Mouse (Mus musculus) lung, postnatal 0 days (tissue): ENCODE data around the gene Tbc1d9. TPM values are rescaled to one million over a fixed set of nuclear protein-coding genes. Genes with fewer than 3 reads are reported as not detected.

Source experiments
- ATAC-seq: fragments of 200-750 bp; cut with Nextera tagmentation; 2 replicates; pipeline ENCODE4 v1.8.0; 2017; ENCODE audit warnings: moderate library complexity
- DNase-seq: peaks from one replicate; pipeline ENCODE4 v3.0.0-alpha.2; 2016; ENCODE audit warnings: low spot score
- H3K27ac ChIP-seq: fragments of 300-500 bp; sonication (generic); 2 replicates; pipeline ENCODE4 v1.5.1; 2014; ENCODE audit warnings: antibody characterized with exemption, mild to moderate bottlenecking, low read length, mixed read lengths
- H3K27me3 ChIP-seq: fragments of 300-500 bp; sonication (generic); replicated peaks from 2 replicates; pipeline ENCODE4 v1.6.1; 2014; ENCODE audit warnings: low read length, mixed read lengths; ENCODE audit not compliant: insufficient read depth
- H3K36me3 ChIP-seq: fragments of 300-500 bp; sonication (generic); 2 replicates; pipeline ENCODE4 v1.6.1; 2014; ENCODE audit warnings: low read length, mixed read lengths; ENCODE audit not compliant: insufficient read depth
- H3K4me1 ChIP-seq: fragments of 300-500 bp; sonication (generic); 2 replicates; pipeline ENCODE4 v1.6.1; 2014; ENCODE audit warnings: antibody characterized with exemption, low read depth, low read length, mixed read lengths; ENCODE audit not compliant: insufficient read depth
- H3K4me2 ChIP-seq: fragments of 300-500 bp; sonication (generic); replicated peaks from 2 replicates; pipeline ENCODE4 v1.6.1; 2014; ENCODE audit warnings: low read depth, mild to moderate bottlenecking, low read length, moderate library complexity, mixed read lengths
- H3K4me3 ChIP-seq: fragments of 300-500 bp; sonication (generic); 2 replicates; pipeline ENCODE4 v1.5.1; 2014; ENCODE audit warnings: low read depth, low read length
- H3K9ac ChIP-seq: fragments of 300-500 bp; sonication (generic); replicated peaks from 2 replicates; pipeline ENCODE4 v1.6.1; 2014; ENCODE audit warnings: low read depth, mild to moderate bottlenecking
- H3K9me3 ChIP-seq: fragments of 300-500 bp; sonication (generic); 2 replicates; pipeline ENCODE4 v1.6.1; 2016; ENCODE audit warnings: low read length, mixed read lengths
- CTCF ChIP-seq: IDR thresholded peaks from 2 replicates; pipeline ENCODE4 v1.5.1; 2016; ENCODE audit warnings: antibody characterized with exemption, mild to moderate bottlenecking
- EP300 ChIP-seq: IDR thresholded peaks from 2 replicates; pipeline ENCODE4 v1.6.1; 2016; ENCODE audit warnings: antibody characterized with exemption, mild to moderate bottlenecking, control low read depth
- WGBS: fragments of 180-500 bp; shearing (Covaris S2); extraction: QIAGEN DNeasy Blood & Tissue Kit; methylation state at CpG from one replicate; pipeline ENCODE4 v1.1.7; 2014; 5-methylcytosine and 5-hydroxymethylcytosine counted together
- polyA plus RNA-seq: library from polyadenylated mRNA; unstranded; fragments of >200 nt; fragmentation: Nextera tagmentation; extraction: Ambion mirVana; gene quantifications from 2 replicates; pipeline ENCODE4 v1.2.1, GENCODE M21; 2015

The Tbc1d9 gene
- polyA plus RNA-seq, 1 experiment from 2014 or later = 1.8 TPM

GRCm38 (mm10) chr8:83186376-83186775 lies 21.2 kb downstream of the Tbc1d9 start:
- H3K4me3 ChIP-seq = no peak overlapping the region
- no peak overlapping the region for H3K27ac ChIP-seq
- H3K4me2 ChIP-seq = no peak overlapping the region
- peaks cover 11% of the 10 kb centered on the region for H3K4me1 ChIP-seq
- WGBS = 31% methylated on average over 6 of the region's 6 CpGs
- no peaks in the 10 kb centered on the region for H3K27me3 ChIP-seq
- peak; percentile 75 for ATAC-seq
- H3K9ac ChIP-seq = no peak overlapping the region
- DNase-seq = peak; percentile 57
- H3K9me3 ChIP-seq = no peaks in the 10 kb centered on the region
- TF ChIP-seq EP300 = no peak
- TF ChIP-seq CTCF = no peak
- no peaks in the 10 kb centered on the region for H3K36me3 ChIP-seq

GRCm38 (mm10) chr8:83187363-83187962 lies 22.3 kb downstream of the Tbc1d9 start:
- no peak overlapping the region for H3K4me2 ChIP-seq
- H3K27ac ChIP-seq = no peak overlapping the region
- H3K4me3 ChIP-seq = no peak overlapping the region
- H3K9ac ChIP-seq = no peak overlapping the region
- H3K36me3 ChIP-seq = no peaks in the 10 kb centered on the region
- 92% methylated on average over 10 of the region's 10 CpGs for WGBS
- no peaks in the 10 kb centered on the region for H3K27me3 ChIP-seq
- no peak for DNase-seq
- peaks cover 11% of the 10 kb centered on the region for H3K4me1 ChIP-seq
- H3K9me3 ChIP-seq = no peaks in the 10 kb centered on the region
- ATAC-seq = no peak
- TF ChIP-seq EP300 = no peak
- TF ChIP-seq CTCF = no peak

- no peak overlapping the region for H3K9ac ChIP-seq
- no peak overlapping the region for H3K27ac ChIP-seq
- H3K4me2 ChIP-seq = no peak overlapping the region
- ATAC-seq = no peak
- TF ChIP-seq EP300 (no peak), CTCF (no peak)
- no peaks in the 10 kb centered on the region for H3K27me3 ChIP-seq
- no peak for DNase-seq
- no peaks in the 10 kb centered on the region for H3K36me3 ChIP-seq
- 38% methylated on average over 4 of the region's 4 CpGs for WGBS
- no peaks in the 10 kb centered on the region for H3K4me1 ChIP-seq
- no peak overlapping the region for H3K4me3 ChIP-seq
- H3K9me3 ChIP-seq = no peaks in the 10 kb centered on the region
Measured at GRCm38 (mm10) chr8:83189538-83190095, 24.5 kb downstream of the Tbc1d9 start.

- WGBS = 77% methylated on average over 6 of the region's 6 CpGs
- Histone ChIP-seq H3K9ac (no peak overlapping the region), H3K4me2 (no peak overlapping the region), H3K9me3 (no peaks in the 10 kb centered on the region), H3K4me1 (peaks cover 3% of the 10 kb centered on the region; the same call in 1 of the 2 replicates), H3K36me3 (no peaks in the 10 kb centered on the region), H3K27me3 (no peaks in the 10 kb centered on the region), H3K4me3 (no peak overlapping the region), H3K27ac (no peak overlapping the region)
- TF ChIP-seq CTCF (no peak), EP300 (no peak)
- ATAC-seq = no peak
- no peak for DNase-seq
Measured at GRCm38 (mm10) chr8:83196088-83196487, 30.9 kb downstream of the Tbc1d9 start.

- Histone ChIP-seq H3K27ac (no peak overlapping the region), H3K9me3 (no peaks in the 10 kb centered on the region), H3K36me3 (no peaks in the 10 kb centered on the region), H3K4me1 (peaks cover 3% of the 10 kb centered on the region; the same call in 1 of the 2 replicates), H3K4me3 (no peak overlapping the region), H3K9ac (no peak overlapping the region), H3K27me3 (no peaks in the 10 kb centered on the region), H3K4me2 (no peak overlapping the region)
- DNase-seq (no peak), ATAC-seq (no peak)
- TF ChIP-seq EP300 (no peak), CTCF (no peak)
- WGBS = 76% methylated on average over 8 of the region's 8 CpGs
Measured at GRCm38 (mm10) chr8:83199715-83200114, 34.6 kb downstream of the Tbc1d9 start.

- H3K4me3 ChIP-seq = peak overlapping the region; percentile 14; the same call in 1 of the 2 replicates
- H3K9ac ChIP-seq = no peak overlapping the region
- WGBS = 48% methylated on average over 16 of the region's 16 CpGs
- no peak overlapping the region for H3K27ac ChIP-seq
- H3K27me3 ChIP-seq = no peaks in the 10 kb centered on the region
- no peaks in the 10 kb centered on the region for H3K9me3 ChIP-seq
- H3K36me3 ChIP-seq = no peaks in the 10 kb centered on the region
- ATAC-seq (peak; percentile 37; the same call in 1 of the 2 replicates), DNase-seq (peak; percentile 58)
- TF ChIP-seq EP300 = no peak
- TF ChIP-seq CTCF = no peak
- peak overlapping the region; percentile 43 for H3K4me2 ChIP-seq
- peaks cover 3% of the 10 kb centered on the region; the same call in 1 of the 2 replicates for H3K4me1 ChIP-seq
Measured at GRCm38 (mm10) chr8:83200191-83201177, 35.3 kb downstream of the Tbc1d9 start.
